Comparison of ENCODE assay signal across 20 mouse cellular contexts in genomic region chr16:4383473-4384038, GRCm38 (mm10). TPM values are rescaled to one million over a fixed set of nuclear protein-coding genes. Genes with fewer than 3 reads are reported as not detected.
A peak's percentile ranks its signal among the peaks of the same experiment; 100 is the strongest.
DNase-seq lines count a peak whose midpoint lies in the region; ATAC-seq and TF ChIP-seq lines count a peak whose summit lies in the region.
"Had no signal": no experiment of that assay in that cellular context is flagged by ENCODE, and none has a peak within 500 bp of the region (broad histone marks: within the 10 kb centered on the region; RNA-seq: fewer than 3 reads in every experiment).

No protein-coding gene starts in this region.

- H3K4me1 ChIP-seq in heart, postnatal 0 days (ENCODE audit: control insufficient read depth, insufficient read depth), result peaks cover 9% of the 10 kb centered on the region; the same call in 1 of the 2 replicates
- peaks cover 4% of the 10 kb centered on the region; the same call in 1 of the 2 replicates for H3K4me1 ChIP-seq in heart, embryonic 10.5 days
- H3K4me1 ChIP-seq in lung, embryonic 16.5 days (replicated peaks; ENCODE audit: control insufficient read depth, insufficient read depth, low read length), result 0 out of 2 replicates have a peak, but pooled peaks cover 2% of the 10 kb centered on the region
- H3K4me1 ChIP-seq: forebrain, embryonic 13.5 days; midbrain, embryonic 12.5 days; neural tube, embryonic 13.5 days had no signal

- no peak for ATAC-seq in heart, postnatal 0 days (ENCODE audit: insufficient read depth, low read depth)
- ATAC-seq in lung, embryonic 16.5 days (ENCODE audit: low read depth), result no peak
- ATAC-seq: forebrain, embryonic 13.5 days; hindbrain, embryonic 16.5 days; intestine, embryonic 16.5 days had no signal

- no peaks in the 10 kb centered on the region for H3K36me3 ChIP-seq in heart, postnatal 0 days (replicated peaks; ENCODE audit: control insufficient read depth, insufficient read depth, low read length)
- H3K36me3 ChIP-seq in heart, embryonic 10.5 days, result no peaks in the 10 kb centered on the region
- H3K36me3 ChIP-seq in lung, embryonic 16.5 days (ENCODE audit: control insufficient read depth, insufficient read depth, low read length), result no peaks in the 10 kb centered on the region
- H3K36me3 ChIP-seq: midbrain, embryonic 12.5 days; neural tube, embryonic 13.5 days had no signal

- H3K9ac ChIP-seq in heart, postnatal 0 days (replicated peaks; ENCODE audit: low read depth, low read length), result no peak overlapping the region
- no peak overlapping the region for H3K9ac ChIP-seq in lung, embryonic 16.5 days (ENCODE audit: low read length)
- H3K9ac ChIP-seq: forebrain, embryonic 13.5 days; lung, embryonic 14.5 days; midbrain, embryonic 12.5 days; neural tube, embryonic 13.5 days had no signal

- H3K4me3 ChIP-seq in heart, postnatal 0 days (ENCODE audit: low read depth, low read length), result no peak overlapping the region
- H3K4me3 ChIP-seq in heart, embryonic 10.5 days, result no peak overlapping the region
- no peak overlapping the region for H3K4me3 ChIP-seq in lung, embryonic 16.5 days (ENCODE audit: low read length)
- H3K4me3 ChIP-seq: forebrain, embryonic 13.5 days; midbrain, embryonic 12.5 days; neural tube, embryonic 13.5 days had no signal

- no peaks in the 10 kb centered on the region for H3K27me3 ChIP-seq in heart, postnatal 0 days (ENCODE audit: control insufficient read depth, insufficient read depth, low read length)
- H3K27me3 ChIP-seq in heart, embryonic 10.5 days (ENCODE audit: insufficient read depth, poor library complexity, severe bottlenecking), result no peaks in the 10 kb centered on the region
- no peaks in the 10 kb centered on the region for H3K27me3 ChIP-seq in lung, embryonic 16.5 days (ENCODE audit: control insufficient read depth, insufficient read depth, low read depth, low read length)
- H3K27me3 ChIP-seq: forebrain, embryonic 13.5 days; midbrain, embryonic 12.5 days; neural tube, embryonic 13.5 days had no signal

- WGBS in heart, postnatal 0 days, result 58% methylated on average over 4 of the region's 4 CpGs
- 73% methylated on average over 4 of the region's 4 CpGs for WGBS in heart, embryonic 10.5 days
- WGBS in lung, embryonic 16.5 days, result 59% methylated on average over 4 of the region's 4 CpGs

- TF ChIP-seq EP300 in heart, postnatal 0 days (IDR thresholded peaks at IDR 0.05; ENCODE audit: low read depth), result no peak

- H3K9me3 ChIP-seq in heart, postnatal 0 days (replicated peaks; ENCODE audit: control insufficient read depth, low read length), result no peaks in the 10 kb centered on the region
- no peaks in the 10 kb centered on the region for H3K9me3 ChIP-seq in heart, embryonic 10.5 days
- no peaks in the 10 kb centered on the region for H3K9me3 ChIP-seq in lung, embryonic 16.5 days (ENCODE audit: control insufficient read depth, low read length)
- H3K9me3 ChIP-seq: forebrain, embryonic 13.5 days; midbrain, embryonic 12.5 days; neural tube, embryonic 13.5 days had no signal

- 0 out of 2 replicates have a peak overlapping the region, but pooled peaks have one; percentile 5 for H3K27ac ChIP-seq in heart, postnatal 0 days (ENCODE audit: low read depth)
- no peak overlapping the region for H3K27ac ChIP-seq in heart, embryonic 10.5 days
- peak overlapping the region; percentile 7; the same call in 1 of the 2 replicates for H3K27ac ChIP-seq in lung, embryonic 16.5 days (ENCODE audit: low read length)
- H3K27ac ChIP-seq: forebrain, embryonic 13.5 days; midbrain, embryonic 12.5 days; neural tube, embryonic 13.5 days had no signal

- H3K4me2 ChIP-seq in heart, postnatal 0 days (ENCODE audit: low read depth, low read length), result no peak overlapping the region
- H3K4me2 ChIP-seq in lung, embryonic 16.5 days (ENCODE audit: low read depth, low read length), result no peak overlapping the region
- H3K4me2 ChIP-seq: forebrain, embryonic 13.5 days; heart, embryonic 11.5 days; lung, embryonic 14.5 days; midbrain, embryonic 12.5 days; neural tube, embryonic 13.5 days had no signal

- DNase-seq in heart, postnatal 0 days (ENCODE audit: low spot score), result no peak
- DNase-seq in heart, embryonic 10.5 days (ENCODE audit: low spot score), result no peak
- no peak for DNase-seq in lung, postnatal 14 days
- peak; percentile 34 for DNase-seq in A20 (ENCODE audit: low read depth, low spot score)
- DNase-seq in lung, postnatal 36 days, result peak; percentile 51
- no peak for DNase-seq in retina, postnatal 1 day
- DNase-seq: adrenal gland, adult 2 months; cerebellum, adult 9-11 months; gastrocnemius, postnatal 14 days; lung, embryonic 14.5 days; right cerebral cortex, postnatal 14 days; thymus, adult 18-20 months; thymus, postnatal 4 days had no signal

- TF ChIP-seq CTCF in heart, postnatal 0 days (IDR thresholded peaks at IDR 0.05; ENCODE audit: low read depth), result no peak

RNA-seq across cellular contexts. Expression of gene Adcy9, which starts 36.7 kb away (rescaled TPM):
- 19.0 and 22.2 TPM in 2 replicates for total RNA-seq in heart, postnatal 0 days (2014; rRNA removed; ENCODE audit: low replicate concordance)
- polyA plus RNA-seq in heart, postnatal 0 days (2015; fragmentation: Nextera tagmentation; extraction: Ambion mirVana), result 1.8 and 2.0 TPM in 2 replicates
- polyA plus RNA-seq in heart, embryonic 10.5 days (2016; fragmentation: Nextera tagmentation; extraction: Ambion mirVana), result 0.30 and 0.55 TPM in 2 replicates
- 1.4 and 1.5 TPM in 2 replicates for polyA plus RNA-seq in lung, embryonic 16.5 days (2015; fragmentation: Nextera tagmentation; extraction: Ambion mirVana)

Comparison
In these comparisons a context has a peak if more than half of its experiments do, and no peak if none do; other contexts are left out.
1. DNase-seq: peak in A20 (single experiment) and lung, postnatal 36 days (single experiment); none in heart, postnatal 0 days (single experiment), heart, embryonic 10.5 days (single experiment), lung, postnatal 14 days (single experiment) and retina, postnatal 1 day (single experiment).